Mouse (Mus musculus) olfactory bulb, adult 2 months (tissue): Measurements from ENCODE around the gene Slc12a7.

ENCODE experiments used
- CTCF ChIP-seq: fragments of 200-500 bp; IDR thresholded peaks from 2 replicates; pipeline ENCODE4 v1.5.1; 2012; ENCODE audit warnings: low read depth, mild to moderate bottlenecking, low read length, moderate library complexity; ENCODE audit not compliant: insufficient read depth
- POLR2A ChIP-seq: fragments of 200-500 bp; IDR thresholded peaks from 2 replicates; pipeline ENCODE4 v1.6.1; 2012; ENCODE audit warnings: mild to moderate bottlenecking, low read depth, low read length, moderate library complexity; ENCODE audit not compliant: insufficient read depth

- TF ChIP-seq POLR2A (no peak), CTCF (no peak)
Measured at GRCm38 (mm10) chr13:73718225-73718624, 14.7 kb upstream of the Slc12a7 start.
